Mouse (Mus musculus) thymus, adult 2 months (tissue): ENCODE results near the gene Srpk1. TPM values are rescaled to one million over a fixed set of nuclear protein-coding genes. Genes with fewer than 3 reads are reported as not detected.
A peak's percentile ranks its signal among the peaks of the same experiment; 100 is the strongest.

ENCODE experiments used
- DNase-seq: peaks from one replicate; pipeline ENCODE4 v3.0.0; 2021
- H3K27ac ChIP-seq: fragments of 200-500 bp; 2 replicates; pipeline ENCODE4 v1.5.1; 2012; ENCODE audit warnings: low read length, control low read depth; ENCODE audit not compliant: control insufficient read depth, insufficient read depth
- H3K27me3 ChIP-seq: fragments of 200-500 bp; 2 replicates; pipeline ENCODE4 v1.6.1; 2012; ENCODE audit warnings: mild to moderate bottlenecking, low read length, moderate library complexity, mixed read lengths; ENCODE audit not compliant: control insufficient read depth, insufficient read depth
- H3K36me3 ChIP-seq: fragments of 200-500 bp; 2 replicates; pipeline ENCODE4 v1.6.1; 2012; ENCODE audit warnings: mild to moderate bottlenecking, low read length, moderate library complexity; ENCODE audit not compliant: control insufficient read depth, insufficient read depth
- H3K4me1 ChIP-seq: fragments of 200-500 bp; replicated peaks from 2 replicates; pipeline ENCODE4 v1.6.1; 2012; ENCODE audit warnings: low read length; ENCODE audit not compliant: control insufficient read depth, insufficient read depth
- H3K4me3 ChIP-seq: fragments of 200-500 bp; 2 replicates; pipeline ENCODE4 v1.5.1; 2012; ENCODE audit warnings: mild to moderate bottlenecking, low read length, control low read depth, moderate library complexity; ENCODE audit not compliant: control insufficient read depth, insufficient read depth
- CTCF ChIP-seq: fragments of 200-500 bp; IDR thresholded peaks from 2 replicates; pipeline ENCODE4 v1.5.1; 2012; ENCODE audit warnings: mild to moderate bottlenecking, control low read depth, low read length, moderate library complexity, borderline replicate concordance; ENCODE audit not compliant: control insufficient read depth, poor library complexity, insufficient read depth; ENCODE audit errors: extremely low read depth
- POLR2A ChIP-seq: fragments of 200-500 bp; IDR thresholded peaks from 2 replicates; pipeline ENCODE4 v1.6.1; 2012; ENCODE audit warnings: mild to moderate bottlenecking, low read length, control low read depth, moderate library complexity; ENCODE audit not compliant: control insufficient read depth, poor library complexity, insufficient read depth; ENCODE audit errors: extremely low read depth
- WGBS: fragments of 180-500 bp; shearing (Covaris S2); methylation state at CpG from one replicate; pipeline ENCODE4 v1.1.7; 2018; 5-methylcytosine and 5-hydroxymethylcytosine counted together
- polyA plus RNA-seq: library from polyadenylated mRNA; depleted of rRNA; stranded (reverse); fragments of >200 nt; gene quantifications from 2 replicates; pipeline ENCODE4 v1.2.3, GENCODE M21; 2012; rRNA removed

Srpk1 gene
- polyA plus RNA-seq: 61.4 and 63.9 TPM in 2 replicates

DNA sequence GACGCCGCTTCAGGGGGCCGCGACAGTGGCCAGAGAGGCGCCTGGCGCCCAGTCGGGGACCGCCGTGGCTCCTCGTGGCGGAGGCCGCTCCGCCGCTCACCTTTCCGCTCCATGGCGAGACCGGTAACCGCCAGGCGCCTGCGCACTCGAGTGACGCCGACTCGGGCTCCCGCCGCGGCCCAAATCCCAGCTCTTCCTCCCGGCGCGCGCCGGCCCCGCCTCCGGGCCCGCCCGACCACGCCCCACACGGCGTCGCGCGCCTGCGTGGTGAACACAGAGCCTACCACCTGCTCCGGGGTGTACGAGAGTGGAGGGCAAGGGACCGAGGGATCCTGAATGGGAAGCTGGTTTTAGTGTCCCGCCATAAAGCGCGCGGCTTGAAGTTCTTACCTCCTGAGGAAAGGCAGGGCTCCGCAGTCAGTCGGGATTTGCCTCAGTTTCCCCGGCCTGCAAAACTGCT is at the start of gene Srpk1:
Gene Srpk1, minus strand, starts transcription at position 410 of the 460 bp plus-strand sequence.
- TF ChIP-seq POLR2A: peak; percentile 71
- peak; percentile 64; the same call in 1 of the 2 replicates for TF ChIP-seq CTCF
- DNase-seq: peak; percentile 92
- Histone ChIP-seq H3K4me3 (peak within 1 kb of the TSS; percentile 91), H3K27me3 (no peaks in the 10 kb centered on the region), H3K36me3 (no peaks in the 10 kb centered on the region), H3K4me1 (peaks cover 26% of the 10 kb centered on the region), H3K27ac (peak within 1 kb of the TSS; percentile 32; the same call in 1 of the 2 replicates)
- under 1% methylated on average over 53 of the region's 53 CpGs for WGBS

DNA sequence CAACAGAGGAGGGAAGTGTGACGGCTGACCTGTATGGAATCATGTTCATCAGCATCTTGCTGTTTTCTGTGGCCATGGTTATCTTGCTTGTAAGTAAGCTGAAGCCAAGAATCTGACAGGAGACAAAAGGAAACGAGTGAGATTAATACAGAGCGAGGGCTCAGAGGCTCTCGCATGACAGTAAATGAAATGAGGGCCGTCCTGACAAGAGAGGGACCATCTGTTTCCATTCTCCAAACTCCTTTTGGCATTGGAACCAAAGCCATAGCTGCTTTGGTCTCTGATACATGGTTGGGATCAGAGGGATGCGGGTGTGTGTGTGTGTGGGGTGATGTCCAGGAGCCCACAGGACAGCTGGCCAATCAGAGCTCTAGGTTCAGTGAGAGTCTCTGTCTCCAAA is 37.1 kb upstream of the Srpk1 start:
- DNase-seq: no peak
- WGBS: 94% methylated on average over 6 of the region's 6 CpGs
- H3K4me1 ChIP-seq: no peaks in the 10 kb centered on the region
- no peaks in the 10 kb centered on the region for H3K27me3 ChIP-seq
- no peak for TF ChIP-seq POLR2A
- no peak overlapping the region for H3K4me3 ChIP-seq
- H3K36me3 ChIP-seq: no peaks in the 10 kb centered on the region
- no peak overlapping the region for H3K27ac ChIP-seq

DNA sequence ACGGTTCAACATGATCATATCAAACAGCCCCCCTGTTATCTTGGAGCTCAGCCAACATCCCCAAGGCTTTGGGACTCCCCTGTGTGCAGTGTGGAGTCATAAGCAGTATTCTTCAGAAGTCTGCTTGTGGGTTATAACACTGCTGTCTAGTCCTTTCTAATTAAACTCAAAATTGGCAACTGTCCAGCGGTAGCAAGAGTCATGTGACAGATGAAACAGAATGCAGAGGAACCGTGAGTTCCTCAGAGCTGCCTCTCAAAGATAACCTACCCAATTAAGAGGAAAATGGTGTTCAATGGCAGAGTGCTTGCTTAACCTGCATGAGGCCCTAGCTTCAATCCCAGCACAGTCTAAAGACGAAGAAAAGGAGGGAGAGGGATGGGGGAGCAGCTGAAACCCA is 35.4 kb upstream of the Srpk1 start:
- Histone ChIP-seq H3K4me1 (no peaks in the 10 kb centered on the region), H3K27me3 (no peaks in the 10 kb centered on the region), H3K36me3 (no peaks in the 10 kb centered on the region), H3K4me3 (no peak overlapping the region), H3K27ac (no peak overlapping the region)
- no peak for TF ChIP-seq CTCF
- TF ChIP-seq POLR2A: no peak
- no peak for DNase-seq
- WGBS: 9% methylated on average over 4 of the region's 4 CpGs

DNA sequence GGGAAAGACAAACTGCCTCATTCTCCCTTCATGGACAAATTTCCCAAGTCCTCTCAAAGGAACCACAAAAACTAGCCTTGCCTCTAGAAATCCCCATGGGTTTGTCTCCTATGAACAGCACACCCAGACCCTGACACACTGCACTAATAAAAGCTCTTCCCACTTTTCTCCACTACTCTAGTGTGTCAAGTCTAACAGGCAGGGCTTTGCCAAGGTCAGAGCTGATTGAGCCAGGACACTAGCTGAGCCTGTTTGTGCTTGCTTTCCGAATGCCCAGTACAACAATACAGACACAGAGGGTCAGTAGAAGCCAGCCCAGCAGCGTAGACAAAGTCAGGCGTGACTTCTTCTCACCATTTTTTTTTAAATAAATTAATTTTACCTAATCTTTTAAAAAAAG is 27.8 kb upstream of the Srpk1 start:
- DNase-seq: no peak
- Histone ChIP-seq H3K4me3 (no peak overlapping the region), H3K27ac (no peak overlapping the region), H3K4me1 (no peaks in the 10 kb centered on the region), H3K27me3 (no peaks in the 10 kb centered on the region), H3K36me3 (no peaks in the 10 kb centered on the region)
- no peak for TF ChIP-seq POLR2A
- TF ChIP-seq CTCF: no peak
- WGBS: 92% methylated on average over 3 of the region's 3 CpGs

DNA sequence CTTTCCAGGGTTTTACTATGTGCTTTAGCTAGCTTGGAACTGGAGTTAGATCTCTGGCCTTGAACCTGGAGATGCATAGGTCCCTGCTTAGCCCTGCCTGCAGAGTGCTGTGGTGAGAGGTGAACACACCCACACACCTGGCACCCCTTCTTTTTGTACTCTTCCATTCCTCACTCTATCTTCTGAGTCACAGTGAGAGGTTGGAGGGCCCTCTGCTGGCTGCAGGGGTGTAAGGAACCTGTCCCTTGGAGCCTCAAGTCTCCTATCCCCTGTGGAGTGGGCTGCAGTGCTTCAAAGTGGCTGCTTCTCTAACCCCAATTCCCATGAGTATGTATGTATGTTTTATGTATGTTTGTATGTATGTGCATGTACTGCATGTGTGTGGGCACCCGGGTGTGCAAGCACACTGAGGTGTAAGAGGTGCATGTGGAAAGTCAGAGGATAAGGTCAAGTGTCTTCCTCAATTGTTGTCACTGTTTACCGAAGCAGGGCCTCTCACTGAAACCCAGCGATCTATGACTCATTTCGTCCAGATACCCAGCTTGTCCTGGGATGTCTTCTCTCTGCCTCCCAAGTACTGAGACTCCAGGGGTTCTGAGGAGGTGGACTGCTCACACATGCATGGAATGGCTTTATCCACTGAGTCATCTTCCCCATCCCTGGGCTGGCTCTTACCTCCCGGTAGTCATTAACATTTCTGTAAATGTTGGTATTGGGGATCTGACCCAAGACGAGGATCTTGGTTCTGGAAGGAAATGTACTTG is 26.3 kb upstream of the Srpk1 start:
- DNase-seq: peak; percentile 64
- no peaks in the 10 kb centered on the region for H3K27me3 ChIP-seq
- TF ChIP-seq POLR2A: no peak
- peak; percentile 61; the same call in 1 of the 2 replicates for TF ChIP-seq CTCF
- H3K4me1 ChIP-seq: no peaks in the 10 kb centered on the region
- WGBS: 72% methylated on average over 6 of the region's 6 CpGs
- no peaks in the 10 kb centered on the region for H3K36me3 ChIP-seq
- H3K27ac ChIP-seq: no peak overlapping the region
- H3K4me3 ChIP-seq: no peak overlapping the region

DNA sequence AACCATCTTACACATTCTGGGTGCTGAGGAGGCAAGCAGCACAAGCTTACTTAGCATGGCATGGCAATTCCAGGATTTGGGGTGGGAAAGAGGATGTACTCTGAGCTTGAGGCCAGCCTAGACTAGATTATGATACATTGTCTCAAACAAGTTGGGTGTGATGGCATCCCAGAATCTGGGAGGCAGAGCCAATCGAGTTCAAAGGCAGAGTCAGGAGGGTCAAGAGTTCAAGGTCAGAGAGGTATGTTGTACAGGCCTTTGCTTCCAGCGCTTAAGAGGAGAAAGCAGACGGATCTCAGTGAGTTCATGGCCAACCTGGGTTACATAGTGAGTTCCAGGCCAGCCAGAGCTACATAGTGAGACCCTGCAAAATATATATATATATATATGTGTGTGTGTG is 23.7 kb upstream of the Srpk1 start:
- no peak overlapping the region for H3K27ac ChIP-seq
- no peak for DNase-seq
- 98% methylated on average over 3 of the region's 3 CpGs for WGBS
- H3K4me3 ChIP-seq: no peak overlapping the region
- peaks cover 9% of the 10 kb centered on the region for H3K4me1 ChIP-seq
- no peaks in the 10 kb centered on the region for H3K36me3 ChIP-seq
- TF ChIP-seq CTCF: no peak
- TF ChIP-seq POLR2A: no peak
- no peaks in the 10 kb centered on the region for H3K27me3 ChIP-seq

DNA sequence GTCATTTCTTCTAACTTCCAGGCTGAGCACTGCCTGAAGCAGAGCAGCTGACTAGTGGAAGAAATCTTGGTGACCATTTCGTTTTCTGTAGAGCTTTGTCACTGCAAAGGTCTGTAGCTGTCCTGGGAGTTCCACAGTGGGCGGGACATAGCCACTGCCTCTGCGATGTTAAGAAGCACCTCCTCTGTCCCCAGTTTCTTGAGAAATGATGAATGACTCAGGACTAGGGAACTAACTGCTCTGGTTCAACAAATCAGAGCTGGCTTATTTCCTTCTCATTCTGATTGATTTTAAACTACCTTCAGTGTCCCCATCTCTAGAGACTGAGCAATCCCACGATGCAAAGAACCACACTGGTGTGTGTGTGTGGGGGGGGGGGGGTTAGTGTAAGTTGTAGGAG is 21.6 kb upstream of the Srpk1 start:
- no peak for DNase-seq
- no peak overlapping the region for H3K27ac ChIP-seq
- peaks cover 9% of the 10 kb centered on the region for H3K4me1 ChIP-seq
- 43% methylated on average over 4 of the region's 4 CpGs for WGBS
- H3K4me3 ChIP-seq: no peak overlapping the region
- no peaks in the 10 kb centered on the region for H3K36me3 ChIP-seq
- no peaks in the 10 kb centered on the region for H3K27me3 ChIP-seq
- TF ChIP-seq POLR2A (no peak), CTCF (no peak)

DNA sequence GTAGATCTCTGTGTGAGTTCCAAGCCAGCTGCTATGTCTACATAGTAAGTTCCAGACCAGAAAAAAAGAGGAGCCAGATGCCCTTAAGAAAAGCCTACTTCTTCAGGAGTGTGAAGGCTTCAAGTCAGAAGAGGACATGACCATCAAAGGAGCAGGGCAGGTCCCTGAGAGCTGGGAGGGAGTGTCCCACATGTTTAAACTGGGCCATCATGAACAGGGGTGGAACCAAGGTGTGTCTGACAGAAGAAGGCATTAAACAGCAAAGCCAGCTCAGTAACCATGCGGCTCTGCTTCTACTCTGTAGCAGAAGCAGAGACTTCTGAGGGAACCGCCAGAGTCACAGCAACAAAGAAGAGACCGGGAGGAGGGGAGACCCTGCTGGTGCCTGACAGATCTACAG is 21.2 kb upstream of the Srpk1 start:
- H3K4me3 ChIP-seq: no peak overlapping the region
- WGBS: 51% methylated on average over 3 of the region's 3 CpGs
- no peaks in the 10 kb centered on the region for H3K27me3 ChIP-seq
- H3K36me3 ChIP-seq: no peaks in the 10 kb centered on the region
- TF ChIP-seq CTCF (no peak), POLR2A (no peak)
- no peak for DNase-seq
- peaks cover 9% of the 10 kb centered on the region for H3K4me1 ChIP-seq
- no peak overlapping the region for H3K27ac ChIP-seq
